Mouse (Mus musculus): Measurements from ENCODE around the gene Tnfsf13b.

The Tnfsf13b gene

DNA sequence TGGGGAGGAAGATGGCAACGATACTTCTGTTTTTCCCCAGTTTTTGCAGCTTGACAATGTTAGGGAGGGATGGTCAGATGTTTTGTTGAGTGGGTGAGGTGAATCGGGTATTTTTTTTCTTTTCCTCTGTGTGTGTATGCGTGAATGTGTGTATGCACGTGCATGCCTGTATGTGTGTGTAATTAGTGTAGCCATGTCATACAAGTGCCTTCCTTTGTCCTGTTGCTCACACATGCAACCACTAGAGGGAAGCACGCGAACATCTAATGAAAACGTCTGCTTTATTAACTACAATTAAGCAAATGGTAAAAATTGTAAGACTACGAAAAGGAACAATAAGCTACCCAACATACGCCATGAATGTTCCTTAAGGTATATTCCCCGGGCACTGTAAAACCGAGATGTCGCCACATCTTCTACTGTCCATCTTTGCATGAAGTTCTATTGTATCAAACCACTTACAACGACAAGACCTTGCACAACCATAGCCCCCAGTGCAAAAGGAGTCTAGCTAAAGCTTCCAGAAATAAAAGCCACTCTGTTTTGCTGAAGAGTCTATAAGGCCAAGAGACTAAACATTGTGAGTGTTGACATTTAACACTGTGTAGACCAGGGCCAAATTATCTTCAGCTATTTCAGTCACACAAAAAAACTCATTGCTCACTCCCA is 37.7 kb downstream of the Tnfsf13b start:
- DNase-seq (ENCODE audit: extremely low read depth, insufficient read length, low spot score): no peak

DNA sequence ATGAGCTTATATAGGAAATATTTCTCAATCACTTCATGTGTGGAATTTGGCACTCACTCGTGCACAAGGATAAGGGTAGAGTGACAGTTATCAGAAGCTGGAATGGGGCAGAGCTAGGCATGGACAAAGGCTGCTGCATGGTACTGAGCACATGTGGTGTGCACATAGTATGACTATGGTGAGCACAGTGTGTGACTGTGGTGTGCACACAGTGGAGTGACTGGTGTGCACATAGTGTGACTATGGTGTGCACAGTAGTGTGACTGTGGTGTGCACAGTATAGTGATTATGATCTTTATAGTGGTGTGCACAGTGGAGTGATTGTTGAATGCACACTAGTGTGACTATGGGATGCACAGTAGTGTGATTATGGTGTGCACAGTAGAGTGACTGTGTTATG is 39.5 kb downstream of the Tnfsf13b start:
- DNase-seq (ENCODE audit: extremely low read depth, insufficient read length, low spot score): no peak

DNA sequence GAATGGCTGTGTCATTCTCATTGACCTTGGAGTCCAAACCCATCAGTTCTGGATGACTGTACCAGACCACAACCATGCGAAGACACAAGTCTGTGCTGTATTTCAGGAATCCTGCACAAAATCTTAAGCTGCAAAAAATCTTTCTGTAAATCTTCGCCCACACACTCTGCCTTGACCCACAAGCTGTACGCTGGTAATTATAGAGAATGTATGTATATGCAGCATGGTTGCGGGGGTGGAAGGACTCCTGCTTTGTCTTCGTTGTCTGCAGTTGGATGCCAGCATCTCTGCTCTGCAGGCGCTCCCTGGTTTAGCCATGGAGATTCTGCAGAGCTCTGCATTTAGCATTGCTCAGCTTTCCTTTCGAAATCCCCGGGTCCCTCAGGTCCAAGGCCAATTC is 42.9 kb downstream of the Tnfsf13b start:
- DNase-seq (ENCODE audit: extremely low read depth, insufficient read length, low spot score): no peak

DNA sequence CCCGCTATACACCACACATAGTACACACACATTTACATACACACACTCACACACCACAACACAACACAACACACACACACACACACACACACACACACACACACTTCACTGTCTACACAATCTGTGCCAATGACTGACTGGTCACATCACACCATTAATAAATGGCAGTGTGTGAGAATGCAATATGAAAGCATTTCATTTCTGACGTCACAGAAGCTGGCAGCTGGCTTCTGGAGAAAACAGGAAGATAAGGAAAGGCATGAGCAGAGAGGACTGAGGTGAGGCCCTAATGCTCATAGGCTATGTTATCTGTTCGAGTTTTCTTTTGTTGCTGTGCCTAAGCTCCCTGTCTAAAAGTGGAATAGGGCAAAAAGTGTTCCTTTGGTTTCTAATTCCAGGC is 45.3 kb downstream of the Tnfsf13b start:
- DNase-seq (ENCODE audit: extremely low read depth, insufficient read length, low spot score): no peak

DNA sequence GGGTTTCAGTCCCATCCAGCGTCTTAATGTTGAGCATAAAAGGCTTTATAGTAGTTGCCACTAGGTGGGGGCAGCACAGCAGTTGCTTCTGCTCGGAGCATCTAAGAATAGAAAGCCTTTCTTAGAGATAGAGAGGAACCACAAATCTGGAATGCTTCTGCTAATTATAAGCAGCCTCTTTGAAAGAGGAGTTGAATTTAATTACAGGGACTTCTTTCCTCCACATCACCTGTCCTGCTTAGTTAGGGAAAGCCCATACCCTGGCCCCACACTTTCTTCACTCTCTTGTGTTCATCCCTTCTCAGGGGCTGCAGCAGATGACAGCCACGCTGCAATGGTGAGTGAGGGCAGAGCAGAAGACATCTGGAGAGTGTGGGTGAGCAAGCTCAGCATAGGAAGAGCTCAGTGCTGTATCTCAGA is 47.3 kb downstream of the Tnfsf13b start:
- no peak for DNase-seq (ENCODE audit: extremely low read depth, insufficient read length, low spot score)

DNA sequence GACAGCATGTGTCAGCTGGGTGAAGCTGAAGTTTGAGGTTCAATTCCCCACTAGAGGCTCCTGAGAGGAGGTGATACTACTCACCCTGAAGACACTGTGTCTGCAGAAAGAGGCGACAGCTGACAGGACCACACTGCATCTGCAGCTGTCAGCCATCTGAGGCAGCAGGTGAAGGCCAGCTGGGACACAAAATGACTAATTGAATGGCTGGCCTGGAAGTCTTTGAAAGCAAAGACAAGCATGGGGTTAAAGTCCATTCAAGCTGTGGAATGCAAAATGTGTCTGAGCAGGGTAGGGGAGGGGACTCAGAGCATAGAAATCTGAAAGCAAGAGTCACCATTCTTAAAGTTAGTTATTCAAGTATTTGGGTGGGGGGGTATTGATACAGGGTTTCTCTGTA is 54.7 kb downstream of the Tnfsf13b start:
- no peak for DNase-seq (ENCODE audit: extremely low read depth, insufficient read length, low spot score)

DNA sequence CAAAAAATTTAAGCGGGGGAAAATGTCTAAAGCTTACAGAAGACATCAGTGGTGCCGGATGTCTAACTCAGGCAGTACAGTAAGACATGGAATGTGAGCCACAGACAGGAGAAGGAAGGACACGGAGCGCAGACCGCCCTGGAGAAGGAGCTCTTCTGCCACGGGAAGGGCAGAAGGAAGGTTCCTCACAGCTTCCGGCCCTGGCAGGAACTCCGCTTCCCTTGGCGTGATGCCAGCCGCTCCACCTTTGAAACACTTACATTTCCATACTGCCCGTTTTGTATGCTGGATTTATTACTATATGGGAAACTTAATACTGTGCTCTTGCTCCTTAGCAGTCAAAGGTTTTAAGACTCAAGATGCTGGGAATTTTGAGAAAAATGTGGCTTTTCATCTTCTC is 60.6 kb downstream of the Tnfsf13b start:
- no peak for DNase-seq (ENCODE audit: extremely low read depth, insufficient read length, low spot score)

DNA sequence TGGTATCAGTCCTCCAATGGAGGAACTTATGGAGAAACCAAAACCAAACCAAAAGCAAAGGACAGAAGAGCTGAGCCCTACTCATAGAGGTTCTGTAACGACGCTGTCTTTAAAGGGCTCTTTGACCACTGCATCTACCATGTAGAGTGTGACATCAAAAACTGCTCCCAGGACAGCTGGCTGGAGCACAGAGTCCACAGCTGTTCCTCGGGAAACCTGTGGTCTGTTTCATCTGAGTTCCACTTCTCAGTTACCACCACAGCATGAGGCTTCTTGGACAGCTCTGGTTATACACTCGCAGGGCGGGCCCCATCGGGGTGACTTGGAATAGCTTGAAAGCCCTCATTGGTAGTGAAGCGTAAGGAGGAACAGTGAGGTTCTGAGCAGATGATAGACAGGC is 61.5 kb downstream of the Tnfsf13b start:
- DNase-seq (ENCODE audit: extremely low read depth, insufficient read length, low spot score): no peak

DNA sequence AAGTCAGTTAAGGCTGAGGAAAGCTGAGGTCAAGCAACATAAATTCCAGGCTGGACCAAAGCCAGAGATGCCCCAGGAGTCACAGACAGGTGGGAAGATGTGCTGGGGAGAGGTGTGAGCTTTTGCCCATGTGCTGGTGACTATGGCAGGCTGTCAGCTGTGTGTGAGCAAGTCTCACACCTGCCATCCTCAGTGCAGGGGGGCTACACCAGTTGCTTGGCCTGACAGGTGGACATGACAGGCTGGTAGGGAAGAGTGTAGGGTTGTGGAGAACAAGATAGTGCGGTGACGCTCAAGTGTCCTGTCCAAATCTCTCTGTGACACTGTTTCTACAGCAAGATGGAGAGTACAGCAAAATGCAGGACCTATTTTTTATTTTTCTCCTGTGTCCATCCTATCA is 66.1 kb downstream of the Tnfsf13b start:
- no peak for DNase-seq (ENCODE audit: extremely low read depth, insufficient read length, low spot score)

All from 3134 (cell line).